Mouse (Mus musculus): ENCODE measurements around the gene Tmem131.

Gene Tmem131

DNA sequence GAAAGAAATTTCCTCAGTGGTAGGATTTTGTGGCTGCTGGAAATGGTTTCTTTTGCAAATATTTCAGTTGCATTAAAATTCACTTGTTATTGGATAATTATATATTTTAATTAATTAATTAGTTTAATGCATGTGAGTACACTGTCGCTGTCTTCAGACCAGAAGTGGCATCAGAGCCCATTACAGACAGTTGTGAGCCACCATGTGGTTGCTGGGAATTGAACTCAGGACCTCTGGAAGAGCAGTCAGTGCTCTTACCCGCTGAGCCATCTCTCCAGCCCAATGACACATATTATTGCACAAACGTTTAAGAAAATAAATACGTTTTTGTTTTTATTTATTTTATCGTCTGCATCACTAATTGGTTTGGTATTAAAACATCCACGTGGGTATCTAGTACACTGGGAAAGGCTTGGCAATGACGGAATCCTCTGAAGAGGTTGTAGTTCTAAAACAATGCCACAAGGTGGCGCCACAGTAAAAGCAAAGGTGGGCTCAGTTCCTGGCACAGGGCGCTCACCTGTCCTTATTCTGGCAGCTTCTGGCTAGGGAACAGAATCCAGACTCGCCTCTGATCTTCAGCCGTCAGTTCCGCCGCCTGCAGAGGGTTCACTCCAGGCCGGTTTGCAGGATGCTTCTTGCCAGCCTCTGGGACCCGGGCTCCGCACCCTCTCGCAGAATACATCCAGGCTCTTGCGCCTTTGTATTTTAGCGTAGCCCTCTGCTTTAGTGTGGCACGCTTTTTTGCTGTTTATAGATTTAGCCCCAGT is 158.9 kb downstream of the Tmem131 start:
- DNase-seq (ENCODE audit: low spot score in 2 of 2), result peak; percentile 70 to 80

DNA sequence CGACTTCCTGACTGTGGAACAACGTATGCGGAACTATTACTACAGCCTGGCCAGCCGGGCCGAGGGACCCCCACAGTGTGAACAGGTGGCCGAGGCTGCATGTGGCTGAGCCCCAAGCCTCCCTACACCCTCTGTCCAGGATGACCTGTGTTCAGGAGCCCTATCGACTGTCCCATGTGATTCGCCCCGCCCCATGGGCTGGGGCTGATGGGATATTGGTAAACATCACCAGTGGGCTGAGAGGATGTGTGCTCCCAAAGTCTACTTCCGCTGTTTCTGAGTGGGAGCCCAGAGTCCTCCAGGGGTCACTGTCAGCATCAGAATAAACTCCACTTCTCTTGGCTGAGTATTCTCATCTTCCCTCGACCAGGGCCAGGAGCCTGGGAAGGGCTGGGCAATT is 161.0 kb downstream of the Tmem131 start:
- DNase-seq (ENCODE audit: low spot score in 2 of 2), result no peak

DNA sequence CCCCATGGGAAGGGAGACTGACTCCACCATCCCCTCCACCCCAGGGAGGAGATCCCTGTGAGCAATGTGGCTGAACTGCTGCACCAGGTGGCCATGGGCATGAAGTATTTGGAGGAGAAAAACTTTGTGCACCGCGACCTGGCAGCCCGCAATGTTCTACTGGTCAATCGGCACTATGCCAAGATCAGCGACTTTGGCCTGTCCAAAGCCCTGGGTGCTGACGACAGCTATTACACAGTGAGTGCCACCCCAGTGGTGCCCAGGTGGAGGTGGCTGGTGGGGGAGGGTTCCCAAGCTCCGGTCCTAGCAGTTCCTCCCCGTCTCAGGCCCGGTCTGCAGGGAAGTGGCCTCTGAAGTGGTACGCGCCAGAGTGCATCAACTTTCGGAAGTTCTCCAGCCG is 162.7 kb downstream of the Tmem131 start:
- DNase-seq (ENCODE audit: low spot score in 2 of 2), result no peak

DNA sequence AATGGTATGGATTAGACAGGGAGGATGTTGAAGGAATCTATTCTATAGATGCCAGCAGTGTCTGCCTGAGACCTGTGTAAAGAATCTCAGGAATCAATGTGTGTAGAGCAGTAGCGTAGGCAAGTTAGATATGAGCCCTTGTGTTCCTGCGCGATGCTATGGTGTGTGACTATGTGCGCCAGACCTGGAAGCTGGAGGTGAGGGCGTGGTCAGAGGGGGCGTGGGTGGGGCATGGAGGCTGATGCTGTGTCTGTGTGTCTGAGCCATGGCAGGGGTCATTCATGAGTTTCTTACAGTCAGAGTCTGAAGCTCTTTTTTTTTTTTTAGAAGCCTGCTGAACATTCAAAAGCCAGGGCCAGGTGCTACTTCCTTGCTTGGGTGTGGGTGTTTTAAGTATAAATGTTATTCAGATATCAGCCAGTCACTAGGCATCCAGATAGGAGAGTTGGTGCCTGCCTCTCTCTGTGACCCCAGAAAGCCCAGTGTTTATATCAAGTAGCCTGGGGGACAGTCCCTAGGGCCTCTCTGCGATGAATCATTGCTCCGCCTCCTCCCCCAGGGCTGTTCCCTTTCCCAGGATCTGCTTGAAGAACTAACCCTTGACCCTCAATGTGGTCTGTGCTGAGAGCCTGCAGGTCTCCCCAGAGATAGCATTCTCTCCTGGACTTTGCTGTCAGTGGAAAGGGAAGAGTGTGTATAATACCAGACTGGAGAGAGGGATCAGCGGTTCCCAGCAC is 171.1 kb downstream of the Tmem131 start:
- no peak for DNase-seq (ENCODE audit: low spot score in 2 of 2)

DNA sequence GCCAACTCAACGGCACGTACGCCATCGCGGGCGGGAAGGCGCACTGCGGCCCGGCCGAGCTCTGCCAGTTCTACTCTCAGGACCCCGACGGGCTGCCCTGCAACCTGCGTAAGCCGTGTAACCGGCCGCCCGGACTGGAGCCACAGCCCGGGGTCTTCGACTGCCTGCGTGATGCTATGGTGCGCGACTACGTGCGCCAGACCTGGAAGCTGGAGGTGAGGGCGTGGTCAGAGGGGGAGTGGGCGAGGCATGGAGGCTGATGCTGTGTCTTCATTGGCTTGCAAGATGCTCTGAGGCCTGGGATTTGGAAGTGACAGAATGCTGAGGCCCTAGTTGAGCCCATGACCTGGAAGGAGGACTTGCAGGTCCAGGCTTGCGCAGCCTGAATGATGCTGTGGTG is 172.5 kb downstream of the Tmem131 start:
- no peak for DNase-seq (ENCODE audit: low spot score in 2 of 2)

DNA sequence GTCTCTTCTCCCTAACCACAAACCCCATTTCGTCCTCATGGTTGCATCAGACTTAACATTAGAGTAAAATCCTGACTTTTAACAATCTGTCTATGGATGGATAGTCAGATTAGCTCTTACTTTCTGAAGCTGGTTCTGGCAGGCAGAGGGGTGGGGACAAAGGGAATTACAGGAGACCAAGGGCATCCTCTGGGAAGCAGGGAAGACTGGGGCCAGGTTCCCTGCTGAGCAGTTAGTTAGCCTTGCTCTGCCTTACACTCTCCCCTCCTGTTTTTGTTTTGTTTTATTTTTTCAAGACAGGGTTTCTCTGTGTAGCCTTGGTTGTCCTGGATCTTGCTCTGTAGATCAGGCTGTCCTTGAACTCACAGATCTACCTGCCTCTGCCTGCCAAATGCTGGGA is 173.5 kb downstream of the Tmem131 start:
- DNase-seq (ENCODE audit: low spot score in 2 of 2), result no peak

DNA sequence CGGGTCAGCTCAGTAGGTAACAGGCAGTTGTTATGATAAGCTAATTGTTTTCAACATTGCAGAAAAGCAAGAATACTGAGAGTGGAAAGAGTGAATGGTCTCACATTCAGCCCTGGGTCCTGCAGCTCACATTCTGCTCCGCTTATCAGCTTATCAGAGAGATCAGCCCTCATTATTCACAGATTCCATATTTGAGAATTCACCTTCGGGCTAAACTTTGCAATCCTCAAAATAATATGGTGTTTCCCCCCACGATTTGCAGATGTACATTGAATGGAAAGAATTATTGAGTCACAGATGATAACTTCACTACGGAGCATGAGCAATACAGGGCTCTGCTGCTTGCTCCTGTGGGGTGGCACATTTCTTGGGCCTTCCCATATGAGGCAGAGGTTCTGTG is 174.7 kb downstream of the Tmem131 start:
- no peak for DNase-seq (ENCODE audit: low spot score in 2 of 2)

DNA sequence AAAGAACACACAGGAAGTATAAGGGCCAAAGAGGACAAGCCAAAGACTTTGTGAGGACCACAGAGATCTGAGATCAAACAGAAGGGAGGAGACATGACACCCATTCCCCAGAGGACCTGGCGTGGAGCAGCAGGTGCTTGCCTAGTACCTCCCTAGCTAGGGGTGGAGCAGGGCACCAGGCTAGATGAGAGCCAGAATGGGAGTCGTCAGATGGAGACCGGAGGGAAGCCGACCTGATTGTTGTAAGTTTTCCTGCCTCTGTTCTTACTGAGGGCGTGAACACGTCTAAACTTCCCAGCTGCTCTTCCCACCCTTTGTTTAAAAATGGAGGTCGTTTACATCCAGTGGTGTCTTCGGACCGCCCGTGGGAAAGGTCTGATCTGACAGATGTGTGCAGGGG is 176.1 kb downstream of the Tmem131 start:
- DNase-seq (ENCODE audit: low spot score in 2 of 2), result no peak

DNA sequence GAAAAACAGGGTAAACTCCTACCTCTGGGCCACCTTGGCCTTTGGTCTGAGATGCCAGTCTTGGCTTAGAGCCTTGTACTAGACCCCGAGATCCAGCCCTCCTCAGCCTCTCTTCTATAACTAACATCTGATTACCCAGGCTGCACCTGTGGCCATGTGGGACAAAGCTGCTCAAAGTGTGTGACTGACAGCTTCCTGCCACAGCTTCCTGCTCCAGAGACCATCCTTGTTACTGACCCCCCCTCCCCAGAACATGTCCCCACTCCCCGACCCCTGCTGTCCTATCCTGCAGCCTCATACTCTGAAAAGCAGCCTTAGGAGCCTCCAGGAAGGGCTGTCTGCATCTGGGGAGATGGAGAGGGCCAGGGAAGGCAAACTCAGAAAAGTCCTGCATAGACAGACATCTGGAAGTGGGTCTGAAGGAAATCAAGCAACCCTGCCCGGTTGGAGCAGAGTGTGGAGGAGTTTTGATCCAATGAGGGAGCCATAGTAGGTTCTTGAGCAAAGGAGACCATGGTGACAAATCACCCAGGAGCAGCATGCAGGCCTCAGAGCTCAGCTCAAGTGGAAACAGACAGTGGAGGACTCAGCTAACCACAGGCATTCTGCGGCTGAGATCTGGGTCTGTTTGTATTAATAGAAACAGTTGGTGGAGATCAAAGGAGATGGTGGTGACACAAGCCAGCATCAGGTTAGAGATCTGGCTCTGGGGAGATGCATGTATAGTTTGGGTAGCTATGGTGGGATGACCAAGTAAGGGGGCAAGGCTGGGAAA is 176.8 kb downstream of the Tmem131 start:
- no peak for DNase-seq (ENCODE audit: low spot score in 2 of 2)

DNA sequence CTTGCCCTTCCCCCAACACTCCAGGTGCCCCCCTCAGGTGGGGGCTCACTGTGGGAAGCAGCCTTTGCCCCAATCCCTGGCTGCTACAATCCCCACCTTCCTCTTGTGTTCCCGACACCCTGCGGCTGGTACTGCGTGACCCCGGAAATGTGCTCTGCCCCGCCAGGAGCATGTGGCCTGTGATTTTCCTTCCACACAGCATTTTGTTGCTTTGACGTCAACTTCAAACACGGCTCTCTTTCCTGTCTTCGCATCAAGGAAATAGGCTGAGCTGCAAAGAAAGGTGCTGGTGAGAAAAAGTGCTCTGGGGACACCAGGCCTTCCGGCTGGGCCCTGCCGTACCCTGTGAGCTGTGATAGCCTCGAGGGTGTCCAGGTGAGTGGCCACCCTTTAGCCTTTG is 181.9 kb downstream of the Tmem131 start, which contains the start of gene Zap70:
Gene Zap70 (plus strand): TSS at position 231 of the 400 bp plus-strand sequence.
- no peak for DNase-seq (ENCODE audit: low spot score in 2 of 2)

DNA sequence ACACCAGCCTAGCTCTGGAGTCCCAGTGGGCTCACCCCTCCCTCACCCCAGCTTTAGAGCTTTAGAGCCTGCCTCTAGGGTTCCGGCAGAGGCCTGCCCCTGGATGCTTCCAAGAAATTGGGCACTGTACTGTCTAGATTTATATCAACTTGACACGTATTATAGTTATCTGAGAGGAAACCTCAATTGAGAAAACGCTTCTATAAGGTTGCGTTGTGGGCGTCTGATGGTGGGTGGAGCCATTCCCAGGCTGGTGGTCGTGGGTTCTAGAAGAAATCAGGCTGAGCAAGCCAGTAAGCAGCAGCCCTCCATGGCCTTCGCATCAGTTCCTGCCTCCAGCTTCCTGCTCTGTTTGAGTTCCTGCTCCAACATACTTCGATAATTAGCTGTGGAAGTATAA is 182.4 kb downstream of the Tmem131 start:
- DNase-seq (ENCODE audit: low spot score in 2 of 2), result no peak

DNA sequence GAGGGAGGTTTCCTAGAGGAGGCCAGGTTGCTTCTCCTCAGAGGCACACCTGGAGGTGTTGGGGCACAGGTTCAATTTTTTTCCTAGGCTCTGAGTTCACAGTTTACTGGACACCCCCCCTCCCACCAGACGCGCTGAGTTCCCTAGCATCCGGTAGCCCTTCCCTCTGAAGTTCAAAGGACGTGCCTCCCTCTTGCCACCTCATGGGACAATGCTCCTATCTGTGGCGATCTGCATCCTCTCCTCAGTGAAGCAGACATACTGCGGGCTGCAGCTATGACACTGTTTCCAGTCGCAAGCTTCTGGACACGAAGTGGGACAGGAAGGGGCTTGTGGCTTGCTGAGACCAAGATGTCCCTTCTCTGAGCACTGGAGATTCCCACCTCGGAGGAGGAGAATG is 183.1 kb downstream of the Tmem131 start:
- DNase-seq (ENCODE audit: low spot score in 2 of 2), result no peak

DNA sequence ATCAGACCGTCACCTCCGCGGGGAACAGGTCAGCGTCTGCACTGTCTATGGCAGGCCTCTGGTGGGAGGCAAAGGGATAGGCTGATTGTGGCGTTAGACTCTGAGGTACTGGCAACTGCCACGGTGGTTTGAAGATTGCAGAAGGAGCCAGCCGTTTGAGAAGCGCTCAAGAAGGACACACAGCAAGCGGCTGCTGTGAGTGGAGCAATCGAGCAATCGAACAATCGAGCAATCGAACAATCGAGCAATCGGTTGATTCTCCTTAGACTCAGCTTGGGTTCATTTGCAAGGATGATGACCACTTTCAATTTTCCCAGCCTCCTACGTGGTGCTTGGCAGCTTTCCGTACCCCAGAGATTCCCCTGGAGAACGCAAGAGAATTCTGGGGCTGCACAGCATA is 184.4 kb downstream of the Tmem131 start:
- DNase-seq (ENCODE audit: low spot score in 2 of 2), result no peak

DNA sequence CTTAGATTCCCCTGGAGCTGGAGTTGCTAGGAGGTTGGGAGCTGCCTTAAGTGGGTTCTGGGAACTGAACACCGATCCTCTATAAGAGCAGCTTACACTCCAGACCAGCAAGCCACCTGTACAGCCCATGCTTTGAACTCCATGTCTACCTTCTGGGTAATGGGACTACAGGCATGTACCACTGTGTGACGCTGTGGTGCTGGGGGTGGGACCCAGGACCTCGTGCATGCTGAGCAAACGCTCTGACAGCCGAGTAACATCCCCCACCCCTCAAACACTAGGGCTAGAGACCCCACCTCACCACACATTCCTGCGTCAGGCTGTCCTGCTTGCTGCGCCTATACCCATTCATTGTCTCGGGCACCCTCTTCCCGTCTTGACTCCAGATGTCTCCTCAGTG is 184.9 kb downstream of the Tmem131 start:
- no peak for DNase-seq (ENCODE audit: low spot score in 2 of 2)

DNA sequence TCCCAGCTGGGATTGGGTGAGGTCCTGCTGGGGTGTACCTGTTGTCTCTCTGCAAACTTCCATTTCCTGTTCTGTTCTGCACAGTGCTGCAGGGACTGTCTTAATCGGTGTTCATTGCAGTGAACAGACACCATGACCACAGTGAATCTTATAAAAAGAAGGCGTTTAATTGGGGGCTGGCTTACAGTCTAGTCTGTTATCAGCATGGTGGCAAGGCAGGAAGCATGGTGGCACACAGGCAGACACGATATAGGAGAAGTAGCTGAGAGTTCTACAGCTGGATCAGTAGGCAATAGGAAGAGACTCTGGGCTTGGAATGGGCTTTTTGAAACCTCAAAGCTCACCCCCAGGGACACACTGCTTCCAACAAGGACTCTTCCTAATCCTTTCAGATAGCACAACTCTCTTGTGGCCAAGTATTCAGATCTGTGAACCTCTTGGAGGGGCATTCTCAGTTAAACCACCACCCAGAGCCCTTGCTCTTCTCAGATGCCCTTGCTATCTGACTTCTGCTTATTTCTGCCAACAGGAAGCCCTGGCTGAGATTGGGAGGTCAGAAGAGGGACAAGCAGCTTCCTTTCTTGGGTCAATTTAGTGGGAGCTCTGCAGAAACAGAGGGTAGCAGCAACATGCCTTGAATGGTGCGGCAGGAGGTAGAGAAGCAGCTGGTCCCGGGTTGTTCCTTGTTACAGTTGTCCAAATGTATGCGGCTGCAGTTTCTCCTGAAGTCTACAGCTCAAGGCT is 189.4 kb downstream of the Tmem131 start:
- no peak for DNase-seq (ENCODE audit: low spot score in 2 of 2)

DNA sequence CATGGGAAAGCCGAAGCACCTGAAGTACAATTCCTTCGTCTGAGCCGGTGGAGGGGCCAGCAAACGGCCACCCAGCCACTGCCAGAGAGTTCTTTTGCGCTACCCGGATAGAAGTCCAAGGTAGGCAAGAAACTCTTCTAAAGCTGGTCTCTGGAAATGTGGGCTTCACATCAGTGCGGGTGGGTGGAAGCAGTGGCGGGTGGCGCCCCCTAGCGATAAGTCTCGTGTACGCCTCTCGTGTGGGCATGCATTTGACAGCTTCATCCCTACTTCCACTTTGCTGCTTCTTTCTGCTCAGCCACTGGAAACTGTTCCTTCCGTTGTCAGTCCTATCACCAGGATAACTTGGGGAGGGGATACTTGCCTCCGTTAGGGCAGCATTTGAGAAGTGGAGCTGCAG is 197.0 kb downstream of the Tmem131 start:
- DNase-seq (ENCODE audit: low spot score in 2 of 2), result no peak

DNA sequence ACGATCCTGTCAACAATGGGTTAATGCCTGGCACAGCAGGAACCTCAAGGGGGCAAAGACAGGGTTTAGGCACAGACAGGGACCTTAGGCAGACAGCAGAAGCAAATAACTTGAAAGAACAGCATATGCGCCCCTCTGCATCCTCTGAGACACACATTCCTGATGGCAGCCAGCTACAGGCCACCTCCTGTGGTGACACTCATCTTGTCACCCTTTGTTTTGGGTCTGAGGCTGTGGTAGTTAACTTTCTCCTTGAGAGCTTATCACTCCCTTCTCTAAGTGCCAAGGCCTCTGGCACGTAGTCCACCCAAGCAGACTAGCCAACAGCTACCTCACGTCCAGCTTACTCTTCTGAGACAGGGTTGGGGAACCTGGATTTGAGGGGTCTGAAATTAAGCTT is 197.8 kb downstream of the Tmem131 start:
- DNase-seq (ENCODE audit: low spot score in 2 of 2), result no peak

DNA sequence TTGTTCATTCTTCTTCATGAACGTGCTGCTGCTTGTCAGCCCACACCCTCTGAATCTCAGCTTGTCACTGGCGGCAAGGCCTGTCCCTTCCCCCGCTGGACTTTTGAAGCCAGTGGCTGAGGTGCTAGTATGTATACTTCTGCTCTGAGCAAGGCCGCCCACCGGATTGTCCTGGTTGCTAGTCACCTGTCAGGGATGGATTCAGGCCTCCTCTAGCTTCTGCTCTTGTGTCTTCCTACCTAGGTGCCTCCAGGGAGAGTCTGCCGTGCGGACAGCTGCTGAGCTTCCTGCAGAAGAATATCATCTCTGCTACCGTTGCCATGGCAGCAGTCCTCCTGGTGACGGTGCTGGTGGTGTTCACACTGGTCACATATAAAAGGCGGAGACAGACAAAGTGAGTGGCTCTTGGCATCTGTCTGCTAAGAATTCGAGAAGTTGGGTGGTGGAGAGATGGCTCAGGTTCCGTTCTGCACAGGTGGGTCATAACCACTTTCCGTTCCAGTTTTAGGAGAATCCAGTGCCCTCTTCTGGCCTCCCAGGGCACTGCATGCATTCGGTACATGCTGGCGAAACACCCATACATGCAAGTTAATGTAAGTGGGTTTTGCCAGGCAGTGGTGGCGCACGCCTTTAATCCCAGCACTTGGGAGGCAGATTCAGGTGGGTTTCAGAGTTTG is 199.1 kb downstream of the Tmem131 start:
- peak; percentile 74 to 76 for DNase-seq (ENCODE audit: low spot score in 2 of 2)

DNA sequence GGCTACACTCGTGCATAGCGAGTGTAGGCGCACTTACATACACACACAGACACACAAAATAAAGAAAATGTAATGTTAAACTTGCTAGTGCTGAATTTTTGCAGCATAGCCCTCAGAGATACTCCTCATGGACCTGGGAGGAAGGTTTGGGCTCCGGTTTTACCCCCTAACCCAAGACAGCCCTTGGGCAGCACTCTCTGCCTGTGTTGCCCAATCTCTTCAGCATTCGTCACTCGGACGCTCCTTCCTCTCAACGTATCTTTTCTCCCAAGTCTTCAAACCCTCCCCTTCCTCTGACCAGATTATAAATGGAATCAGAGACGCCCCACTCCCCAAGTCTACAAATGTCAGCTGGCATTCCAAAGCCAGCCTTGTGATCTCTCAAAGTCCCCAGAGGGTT is 200.4 kb downstream of the Tmem131 start:
- no peak for DNase-seq (ENCODE audit: low spot score in 2 of 2)

All from frontal cortex, postnatal 14 days (tissue).